Mouse (Mus musculus): ENCODE data around the gene Cutc. TPM values are rescaled to one million over a fixed set of nuclear protein-coding genes. Genes with fewer than 3 reads are reported as not detected.

Cutc gene
- polyA plus RNA-seq, 1 experiment from 2014 or later, result 22.3 TPM

- 93% methylated on average over 10 of the region's 10 CpGs for WGBS
- no peak for ATAC-seq (replicated peaks; ENCODE audit: low FRiP score)
These were observed 14.4 kb upstream of the Cutc start for GRCm38 (mm10) chr19:43738409-43738808.

GRCm38 (mm10) chr19:43743401-43743800 lies 9.4 kb upstream of the Cutc start:
- Histone ChIP-seq H3K4me2 (no peak overlapping the region), H3K4me3 (ENCODE audit: low read depth, low read length) (no peak overlapping the region), H3K36me3 (ENCODE audit: control insufficient read depth, insufficient read depth, low read length) (peaks cover 53% of the 10 kb centered on the region), H3K27ac (ENCODE audit: low read depth, low read length) (no peak overlapping the region), H3K4me1 (replicated peaks; ENCODE audit: control insufficient read depth, insufficient read depth, low read length) (no peaks in the 10 kb centered on the region), H3K27me3 (replicated peaks; ENCODE audit: control insufficient read depth, insufficient read depth, low read length) (no peaks in the 10 kb centered on the region), H3K9me3 (ENCODE audit: control insufficient read depth, low read length) (no peaks in the 10 kb centered on the region), H3K9ac (ENCODE audit: low read depth, low read length) (no peak overlapping the region)
- DNase-seq (ENCODE audit: low spot score) (no peak), ATAC-seq (replicated peaks; ENCODE audit: low FRiP score) (no peak)
- 96% methylated on average over 7 of the region's 7 CpGs for WGBS

More at GRCm38 (mm10) chr19:43738409-43738808, 14.4 kb upstream of the Cutc start:
- H3K4me1 ChIP-seq (replicated peaks; ENCODE audit: control insufficient read depth, insufficient read depth, low read length), result no peaks in the 10 kb centered on the region
- no peak overlapping the region for H3K4me2 ChIP-seq
- peaks cover 45% of the 10 kb centered on the region for H3K36me3 ChIP-seq (ENCODE audit: control insufficient read depth, insufficient read depth, low read length)
- no peak overlapping the region for H3K4me3 ChIP-seq (ENCODE audit: low read depth, low read length)
- no peaks in the 10 kb centered on the region for H3K27me3 ChIP-seq (replicated peaks; ENCODE audit: control insufficient read depth, insufficient read depth, low read length)
- no peaks in the 10 kb centered on the region for H3K9me3 ChIP-seq (ENCODE audit: control insufficient read depth, low read length)
- no peak overlapping the region for H3K27ac ChIP-seq (ENCODE audit: low read depth, low read length)
- no peak for DNase-seq (ENCODE audit: low spot score)
- no peak overlapping the region for H3K9ac ChIP-seq (ENCODE audit: low read depth, low read length)

- WGBS, result 64% methylated on average over 3 of the region's 3 CpGs
- Histone ChIP-seq H3K4me2 (no peak overlapping the region), H3K4me1 (replicated peaks; ENCODE audit: control insufficient read depth, insufficient read depth, low read length) (no peaks in the 10 kb centered on the region), H3K36me3 (ENCODE audit: control insufficient read depth, insufficient read depth, low read length) (peaks cover 42% of the 10 kb centered on the region), H3K27me3 (replicated peaks; ENCODE audit: control insufficient read depth, insufficient read depth, low read length) (no peaks in the 10 kb centered on the region), H3K4me3 (ENCODE audit: low read depth, low read length) (no peak overlapping the region), H3K9ac (ENCODE audit: low read depth, low read length) (no peak overlapping the region), H3K9me3 (ENCODE audit: control insufficient read depth, low read length) (no peaks in the 10 kb centered on the region), H3K27ac (ENCODE audit: low read depth, low read length) (no peak overlapping the region)
- DNase-seq (ENCODE audit: low spot score), result no peak
- no peak for ATAC-seq (replicated peaks; ENCODE audit: low FRiP score)
These were observed 7.1 kb upstream of the Cutc start for GRCm38 (mm10) chr19:43745740-43746139.

- Histone ChIP-seq H3K4me3 (ENCODE audit: low read depth, low read length) (no peak overlapping the region), H3K4me1 (replicated peaks; ENCODE audit: control insufficient read depth, insufficient read depth, low read length) (peaks cover 4% of the 10 kb centered on the region), H3K4me2 (no peak overlapping the region), H3K27me3 (replicated peaks; ENCODE audit: control insufficient read depth, insufficient read depth, low read length) (no peaks in the 10 kb centered on the region), H3K27ac (ENCODE audit: low read depth, low read length) (no peak overlapping the region), H3K36me3 (ENCODE audit: control insufficient read depth, insufficient read depth, low read length) (peaks cover 30% of the 10 kb centered on the region), H3K9ac (ENCODE audit: low read depth, low read length) (no peak overlapping the region), H3K9me3 (ENCODE audit: control insufficient read depth, low read length) (no peaks in the 10 kb centered on the region)
- ATAC-seq (replicated peaks; ENCODE audit: low FRiP score), result no peak
- DNase-seq (ENCODE audit: low spot score), result no peak
- WGBS, result 84% methylated on average over 4 of the region's 4 CpGs
These were observed 4.9 kb upstream of the Cutc start for GRCm38 (mm10) chr19:43747877-43748276.

GRCm38 (mm10) chr19:43750008-43750407 lies 2.8 kb upstream of the Cutc start:
- H3K36me3 ChIP-seq (ENCODE audit: control insufficient read depth, insufficient read depth, low read length), result peaks cover 21% of the 10 kb centered on the region
- no peak overlapping the region for H3K4me2 ChIP-seq
- DNase-seq (ENCODE audit: low spot score) (no peak), ATAC-seq (replicated peaks; ENCODE audit: low FRiP score) (no peak)
- H3K4me3 ChIP-seq (ENCODE audit: low read depth, low read length), result no peak overlapping the region
- H3K9ac ChIP-seq (ENCODE audit: low read depth, low read length), result no peak overlapping the region
- WGBS, result 93% methylated on average over 2 of the region's 2 CpGs
- no peaks in the 10 kb centered on the region for H3K9me3 ChIP-seq (ENCODE audit: control insufficient read depth, low read length)
- H3K4me1 ChIP-seq (replicated peaks; ENCODE audit: control insufficient read depth, insufficient read depth, low read length), result peaks cover 11% of the 10 kb centered on the region
- H3K27ac ChIP-seq (ENCODE audit: low read depth, low read length), result no peak overlapping the region
- H3K27me3 ChIP-seq (replicated peaks; ENCODE audit: control insufficient read depth, insufficient read depth, low read length), result no peaks in the 10 kb centered on the region

GRCm38 (mm10) chr19:43753226-43753835 lies 535 bp downstream of the Cutc start:
- Histone ChIP-seq H3K27ac (ENCODE audit: low read depth, low read length) (peak overlapping the region; percentile 92), H3K9me3 (ENCODE audit: control insufficient read depth, low read length) (no peaks in the 10 kb centered on the region), H3K4me3 (ENCODE audit: low read depth, low read length) (peak overlapping the region; percentile 61), H3K27me3 (replicated peaks; ENCODE audit: control insufficient read depth, insufficient read depth, low read length) (no peaks in the 10 kb centered on the region), H3K9ac (ENCODE audit: low read depth, low read length) (peak overlapping the region; percentile 91), H3K36me3 (ENCODE audit: control insufficient read depth, insufficient read depth, low read length) (peaks cover 7% of the 10 kb centered on the region), H3K4me2 (peak overlapping the region; percentile 80), H3K4me1 (replicated peaks; ENCODE audit: control insufficient read depth, insufficient read depth, low read length) (peaks cover 11% of the 10 kb centered on the region)
- ATAC-seq (replicated peaks; ENCODE audit: low FRiP score) (peak; percentile 88), DNase-seq (ENCODE audit: low spot score) (no peak)
- WGBS, result 2% methylated on average over 24 of the region's 24 CpGs

GRCm38 (mm10) chr19:43754237-43754636 lies 1.4 kb downstream of the Cutc start:
- Histone ChIP-seq H3K27me3 (replicated peaks; ENCODE audit: control insufficient read depth, insufficient read depth, low read length) (no peaks in the 10 kb centered on the region), H3K9ac (ENCODE audit: low read depth, low read length) (no peak overlapping the region), H3K4me2 (no peak overlapping the region), H3K27ac (ENCODE audit: low read depth, low read length) (no peak overlapping the region), H3K4me1 (replicated peaks; ENCODE audit: control insufficient read depth, insufficient read depth, low read length) (peaks cover 11% of the 10 kb centered on the region), H3K4me3 (ENCODE audit: low read depth, low read length) (no peak overlapping the region), H3K9me3 (ENCODE audit: control insufficient read depth, low read length) (no peaks in the 10 kb centered on the region), H3K36me3 (ENCODE audit: control insufficient read depth, insufficient read depth, low read length) (no peaks in the 10 kb centered on the region; the same call in none of the 2 replicates)
- 77% methylated on average over 2 of the region's 2 CpGs for WGBS
- ATAC-seq (replicated peaks; ENCODE audit: low FRiP score), result no peak
- DNase-seq (ENCODE audit: low spot score), result no peak

- WGBS, result 61% methylated on average over 2 of the region's 2 CpGs
These were observed 2.1 kb downstream of the Cutc start for GRCm38 (mm10) chr19:43754872-43755271.

GRCm38 (mm10) chr19:43760504-43760903 lies 7.7 kb downstream of the Cutc start:
- H3K4me1 ChIP-seq (replicated peaks; ENCODE audit: control insufficient read depth, insufficient read depth, low read length), result no peaks in the 10 kb centered on the region
- H3K9ac ChIP-seq (ENCODE audit: low read depth, low read length), result no peak overlapping the region
- no peaks in the 10 kb centered on the region for H3K27me3 ChIP-seq (replicated peaks; ENCODE audit: control insufficient read depth, insufficient read depth, low read length)
- no peak overlapping the region for H3K4me2 ChIP-seq
- WGBS, result 24% methylated on average over 6 of the region's 6 CpGs
- peaks cover 2% of the 10 kb centered on the region; the same call in 1 of the 2 replicates for H3K36me3 ChIP-seq (ENCODE audit: control insufficient read depth, insufficient read depth, low read length)
- no peak overlapping the region for H3K27ac ChIP-seq (ENCODE audit: low read depth, low read length)
- no peak for ATAC-seq (replicated peaks; ENCODE audit: low FRiP score)
- no peaks in the 10 kb centered on the region for H3K9me3 ChIP-seq (ENCODE audit: control insufficient read depth, low read length)
- no peak overlapping the region for H3K4me3 ChIP-seq (ENCODE audit: low read depth, low read length)
- DNase-seq (ENCODE audit: low spot score), result peak; percentile 62

More at GRCm38 (mm10) chr19:43754872-43755271, 2.1 kb downstream of the Cutc start:
- DNase-seq (ENCODE audit: low spot score), result no peak
- Histone ChIP-seq H3K9me3 (ENCODE audit: control insufficient read depth, low read length) (no peaks in the 10 kb centered on the region), H3K27ac (ENCODE audit: low read depth, low read length) (no peak overlapping the region), H3K36me3 (ENCODE audit: control insufficient read depth, insufficient read depth, low read length) (no peaks in the 10 kb centered on the region; the same call in 1 of the 2 replicates), H3K4me1 (replicated peaks; ENCODE audit: control insufficient read depth, insufficient read depth, low read length) (peaks cover 11% of the 10 kb centered on the region), H3K4me3 (ENCODE audit: low read depth, low read length) (no peak overlapping the region), H3K9ac (ENCODE audit: low read depth, low read length) (no peak overlapping the region), H3K27me3 (replicated peaks; ENCODE audit: control insufficient read depth, insufficient read depth, low read length) (no peaks in the 10 kb centered on the region), H3K4me2 (no peak overlapping the region)
- no peak for ATAC-seq (replicated peaks; ENCODE audit: low FRiP score)

Data from liver, embryonic 11.5 days (tissue).